Mouse (Mus musculus) cerebellum, postnatal 4 days (tissue): ENCODE results near the gene Ubox5.
"Not testable (repeated sequence)": the region's sequence is repeated elsewhere in the genome, so short reads cannot be mapped to it uniquely, and the experiment has no call there.

ENCODE experiments used
- DNase-seq, 2 experiments: peaks; one replicate each; pipeline ENCODE4 v3.0.0; 2022; ENCODE audit warnings: low spot score in 2 of 2, mixed read lengths in 1 of 2

Ubox5 gene

DNA sequence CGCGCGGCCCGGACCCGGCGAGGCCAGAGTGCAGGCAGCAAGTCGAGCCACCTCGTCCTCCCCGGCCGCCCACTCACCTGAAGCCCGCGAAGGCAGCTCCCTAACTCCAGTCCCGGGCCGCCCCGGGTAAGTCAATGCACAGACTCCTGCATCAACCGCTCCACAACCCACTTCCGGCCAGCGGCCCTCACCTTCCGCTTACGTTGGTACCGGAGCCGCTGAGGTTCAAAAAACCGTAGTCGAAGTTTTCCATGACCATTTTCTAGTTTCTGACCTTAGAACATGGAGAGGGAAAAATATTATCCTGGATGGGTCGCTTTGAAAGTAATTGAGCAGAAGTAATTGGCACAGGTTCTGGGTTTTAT is at the start of gene Ubox5, which contains the start of gene Fastkd5:
Gene Ubox5 (minus strand): TSS at position 200 of the 365 bp plus-strand sequence.
Gene Fastkd5 (minus strand): TSS at position 189 of the 365 bp plus-strand sequence.
- DNase-seq = peak; percentile 94 to 95

DNA sequence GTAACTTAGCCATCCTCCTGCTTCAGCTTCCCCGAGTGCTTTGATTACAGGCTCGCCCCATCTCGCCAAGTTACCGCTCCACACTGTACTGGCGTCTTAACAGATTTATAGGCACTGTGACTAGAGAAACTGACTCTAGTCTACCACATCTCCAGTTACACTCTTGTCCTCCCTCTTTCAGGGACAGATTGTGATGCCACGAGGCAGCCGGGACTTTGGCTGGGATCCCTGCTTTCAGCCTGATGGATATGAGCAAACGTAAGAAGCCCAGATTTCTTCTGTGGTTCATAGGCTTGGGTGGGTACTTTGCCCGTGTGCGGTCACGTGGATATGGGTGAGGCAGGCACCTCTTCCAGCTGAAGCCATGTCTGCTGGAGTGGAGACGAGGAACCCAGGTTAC is 49.3 kb upstream of the Ubox5 start:
- no peak for DNase-seq

DNA sequence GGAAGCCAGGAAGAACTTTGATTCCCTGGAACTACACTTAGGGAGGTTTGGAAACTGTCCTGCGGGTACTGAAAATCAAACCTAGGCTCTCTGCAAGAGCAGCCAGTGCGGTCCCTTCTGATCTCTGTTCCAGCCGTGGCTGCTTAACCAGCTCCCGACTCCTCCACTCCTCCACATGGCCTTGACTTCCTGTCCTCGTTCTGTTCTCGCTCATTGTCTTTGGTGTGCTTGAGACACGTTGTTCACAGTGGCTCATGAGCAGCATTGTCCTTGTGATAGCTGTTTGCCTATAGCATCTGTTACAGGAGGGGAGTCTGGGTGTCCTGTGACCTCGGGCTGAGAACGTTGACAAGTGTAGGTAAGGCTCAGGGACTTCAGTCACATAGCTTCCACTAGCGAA is 47.4 kb upstream of the Ubox5 start:
- DNase-seq = no peak

DNA sequence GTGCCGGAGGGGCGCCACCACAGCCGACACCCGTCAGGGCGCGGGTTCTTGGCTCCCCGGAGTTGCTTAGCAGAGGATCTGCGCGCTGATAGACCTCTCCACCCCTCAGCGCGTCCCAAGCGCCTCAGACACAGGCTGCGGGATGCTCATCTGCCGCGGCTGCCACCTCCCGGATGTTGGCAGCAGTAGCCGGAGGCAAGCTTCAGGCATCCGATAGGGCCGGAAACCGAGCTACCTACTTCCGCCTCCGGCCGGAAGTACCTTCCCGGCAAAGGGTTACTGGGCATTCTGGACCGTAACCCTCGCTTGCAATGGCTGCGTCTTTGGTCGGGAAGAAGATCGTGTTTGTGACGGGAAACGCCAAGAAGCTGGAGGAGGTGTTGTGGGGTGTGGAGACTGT is 37.7 kb upstream of the Ubox5 start, which contains the start of gene Itpa:
Gene Itpa (plus strand): TSS at position 52 of the 400 bp plus-strand sequence.
- DNase-seq = peak; percentile 77 to 84

DNA sequence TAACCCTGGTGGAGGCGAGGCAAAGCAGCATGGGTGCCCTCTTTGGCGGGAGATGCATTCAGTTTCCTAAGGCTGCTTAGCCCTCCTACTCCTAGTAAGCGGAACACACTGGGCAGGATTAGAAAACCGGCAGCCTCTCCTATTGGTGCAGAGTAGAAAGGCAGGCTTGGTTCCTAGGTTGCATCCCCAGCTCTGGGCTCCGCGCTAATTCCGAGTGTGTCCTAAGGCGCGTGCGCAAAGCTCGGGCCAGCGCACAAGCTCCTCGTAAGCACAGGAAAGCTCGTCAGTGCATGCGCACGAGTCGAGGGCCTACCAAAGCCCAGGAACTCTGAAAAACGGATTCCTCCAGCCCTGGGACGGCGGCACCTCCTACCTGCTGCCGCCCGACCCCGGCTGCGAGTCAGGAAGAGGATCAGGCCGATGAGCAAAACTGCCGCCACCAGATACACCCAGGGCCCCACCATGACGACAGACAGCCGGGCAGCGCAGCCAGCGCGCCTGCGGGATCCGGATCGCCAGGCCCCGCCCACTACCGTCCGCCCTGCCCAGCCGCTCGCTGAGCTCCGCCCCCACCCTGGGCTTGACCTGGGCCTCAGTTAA is 34.4 kb upstream of the Ubox5 start, which contains the start of gene Ddrgk1:
Gene Ddrgk1 (minus strand): TSS at position 558 of the 600 bp plus-strand sequence.
- peak; percentile 63 to 87 for DNase-seq

DNA sequence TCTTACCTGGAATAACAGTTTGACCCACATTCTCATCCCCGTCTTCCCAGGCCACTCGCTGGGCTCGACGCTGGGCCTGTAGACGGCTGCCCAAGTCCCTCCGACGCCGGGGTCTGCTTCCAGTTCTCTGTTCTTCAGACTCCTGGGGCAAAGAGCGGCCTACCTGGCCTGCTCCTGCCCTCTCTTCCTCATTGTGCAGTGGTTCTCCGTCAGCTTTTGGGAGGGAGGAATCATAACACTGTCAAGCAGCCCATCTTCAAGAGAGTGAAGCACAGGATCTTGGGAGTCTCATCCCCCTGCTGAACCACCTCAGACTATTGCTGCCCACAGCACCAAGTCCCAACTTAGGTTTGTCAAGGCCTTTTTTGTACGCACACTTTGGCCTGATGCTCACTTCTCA is 33.5 kb upstream of the Ubox5 start:
- no peak for DNase-seq

DNA sequence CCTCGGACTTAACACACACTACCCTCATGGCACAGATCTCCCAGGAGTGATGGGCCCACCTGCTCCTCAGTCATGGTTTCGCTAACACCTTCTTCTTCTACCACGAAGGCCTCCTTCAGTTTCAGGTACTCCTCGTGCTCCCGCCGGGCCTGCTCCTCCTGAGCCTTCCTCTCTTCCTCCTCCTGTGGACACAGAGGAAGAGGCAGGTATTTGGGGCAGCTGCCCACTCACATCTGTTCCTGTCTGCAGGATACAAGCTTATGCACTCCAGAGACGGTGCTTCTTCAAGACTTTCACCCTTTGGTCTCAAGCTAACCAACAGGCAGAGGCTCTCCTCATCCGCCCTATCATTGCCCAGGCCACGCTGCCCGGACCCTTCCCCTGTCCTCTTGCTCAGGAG is 28.7 kb upstream of the Ubox5 start:
- no peak for DNase-seq

DNA sequence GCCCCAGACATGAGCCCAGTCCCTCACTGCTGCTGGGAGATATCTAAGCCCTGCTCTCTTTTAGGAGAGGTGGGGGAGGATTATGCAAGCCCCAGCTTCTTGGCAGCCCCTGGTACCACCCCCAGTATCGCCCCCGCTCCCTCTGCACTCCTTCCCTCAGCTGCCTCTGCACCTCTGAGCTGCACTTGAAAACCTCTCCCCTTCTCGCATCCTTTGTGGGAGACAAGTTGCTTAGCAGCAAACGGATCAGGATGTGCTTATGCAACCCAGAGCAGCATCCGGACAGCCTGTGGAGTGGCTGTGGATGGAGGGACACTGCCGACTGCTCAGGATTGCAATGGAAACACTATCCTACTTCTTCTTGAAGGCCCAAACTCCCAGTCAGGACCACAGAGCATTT is 27.7 kb upstream of the Ubox5 start:
- DNase-seq = no peak

DNA sequence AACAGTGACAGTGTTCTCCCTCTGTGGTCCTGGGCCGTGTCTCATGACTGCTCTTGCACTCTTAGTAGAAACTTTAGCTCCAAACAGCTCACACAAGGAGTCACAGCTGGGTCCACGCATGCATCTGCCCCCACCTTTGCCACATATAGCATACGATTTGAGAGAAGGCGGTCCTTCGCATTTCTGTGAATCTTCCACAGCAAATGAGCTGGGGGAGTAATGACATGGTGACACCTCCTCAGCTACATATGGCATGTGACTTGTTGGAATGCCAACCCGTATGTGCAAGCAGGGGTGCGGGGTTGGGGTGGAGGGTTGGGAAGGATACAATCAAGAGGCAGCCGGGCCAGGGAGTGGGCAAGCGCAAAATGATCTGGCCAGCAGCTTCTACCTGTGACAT is 26.7 kb upstream of the Ubox5 start:
- DNase-seq = no peak

DNA sequence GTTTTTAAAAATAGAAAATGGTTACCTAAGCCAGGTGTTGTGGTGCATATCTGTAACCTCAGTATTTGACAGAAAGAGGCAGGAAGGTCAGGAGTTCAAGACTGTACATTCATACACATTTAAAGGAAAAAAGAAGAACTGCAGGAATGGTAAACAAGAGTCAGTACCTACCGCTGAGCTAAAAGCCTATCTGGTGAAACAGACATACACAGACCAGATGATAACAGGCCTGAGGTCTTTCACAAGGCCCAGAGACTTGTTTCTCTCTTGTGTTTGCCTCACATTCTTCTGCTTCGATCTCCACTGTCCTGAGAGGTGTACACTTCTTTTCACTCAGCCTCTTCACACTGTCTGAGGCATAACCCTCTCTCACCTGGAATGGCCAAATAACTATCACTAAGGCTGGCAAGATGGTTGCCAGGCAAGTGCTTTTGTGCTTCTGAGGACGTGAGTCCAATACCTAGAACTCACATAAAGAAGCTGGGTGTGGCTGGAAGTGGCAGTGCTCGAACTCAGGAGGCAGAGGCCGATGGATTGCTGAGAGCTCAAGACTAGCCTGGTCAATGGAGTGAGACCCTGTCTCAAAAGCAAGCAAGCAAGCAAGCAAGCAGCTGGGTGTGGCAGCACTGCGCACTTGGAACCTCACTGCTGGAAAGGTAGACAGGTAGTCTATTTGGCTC is 26.0 kb upstream of the Ubox5 start:
- no peak for DNase-seq

DNA sequence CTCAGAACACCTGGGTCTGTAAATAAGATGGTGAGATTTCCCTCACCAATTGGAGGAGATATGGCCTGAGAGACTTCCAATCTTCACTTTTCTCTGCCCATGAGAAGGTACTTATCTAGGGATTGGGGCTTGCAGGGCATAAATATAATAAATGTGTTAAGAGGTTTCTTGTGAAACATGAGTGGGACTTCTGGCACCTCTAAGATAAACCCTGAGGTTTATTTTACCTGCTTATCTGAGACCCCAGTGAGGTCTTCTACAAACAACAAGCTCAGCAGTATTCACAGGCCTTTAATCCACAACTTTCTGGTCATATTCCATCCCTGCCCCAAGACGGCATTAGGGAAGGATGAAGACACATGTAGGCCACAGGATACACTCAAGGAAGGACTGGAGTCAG is 23.9 kb upstream of the Ubox5 start:
- no peak for DNase-seq

DNA sequence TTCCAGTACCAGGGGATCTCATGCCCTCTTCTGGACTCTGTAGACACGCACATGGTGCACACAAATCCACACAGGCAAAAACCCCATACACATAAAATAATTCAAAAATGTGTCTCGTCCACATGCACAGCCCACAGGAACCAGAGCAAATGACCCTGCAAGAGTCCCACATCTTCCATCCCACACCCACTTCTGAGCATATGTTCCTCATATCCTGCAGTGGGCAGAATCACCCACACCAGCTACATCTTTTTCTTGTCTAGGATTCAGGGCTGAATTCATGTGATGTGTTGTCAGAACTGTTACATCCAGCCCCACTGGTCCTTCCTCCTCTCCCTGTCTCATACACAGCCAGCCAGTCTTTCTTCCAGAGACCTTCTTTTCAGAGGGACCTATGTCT is 23.5 kb upstream of the Ubox5 start:
- no peak for DNase-seq

DNA sequence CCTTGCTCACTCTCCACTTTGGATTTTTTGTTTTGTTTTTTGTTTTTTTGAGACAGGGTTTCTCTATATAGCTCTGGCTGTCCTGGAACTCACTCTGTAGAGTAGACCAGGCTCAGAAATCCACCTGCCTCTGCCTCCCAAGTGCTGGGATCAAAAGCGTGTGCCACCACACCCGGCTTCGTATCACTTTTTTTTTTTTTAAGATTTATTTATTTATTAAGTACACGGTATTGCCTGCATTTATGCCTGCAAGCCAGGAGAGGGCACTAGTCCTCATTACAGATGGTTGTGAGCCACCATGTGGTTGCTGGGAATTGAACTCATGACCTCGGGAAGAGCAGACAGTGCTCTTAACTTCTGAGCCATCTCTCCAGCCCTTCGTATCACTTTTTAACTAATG is 19.2 kb upstream of the Ubox5 start:
- DNase-seq = not testable (repeated sequence)

DNA sequence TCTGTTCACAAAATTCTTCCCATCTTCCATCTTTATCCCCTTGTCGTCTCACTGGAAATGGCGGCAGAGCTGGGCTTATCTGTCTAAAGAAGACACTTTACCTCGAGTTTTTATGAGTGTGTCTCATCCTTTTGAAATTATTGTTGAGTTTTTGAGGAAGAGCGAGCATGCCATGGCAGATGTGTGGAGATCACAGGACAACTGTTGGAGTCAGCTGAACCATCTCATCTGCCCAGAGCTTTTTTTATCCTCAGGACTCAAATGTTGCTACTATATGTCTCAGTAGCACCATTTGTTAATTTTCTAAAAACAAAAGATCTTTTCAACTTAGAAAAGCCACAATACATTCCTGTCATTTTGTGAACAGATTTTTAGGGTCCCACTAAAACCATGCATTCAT is 15.4 kb upstream of the Ubox5 start:
- DNase-seq = no peak

DNA sequence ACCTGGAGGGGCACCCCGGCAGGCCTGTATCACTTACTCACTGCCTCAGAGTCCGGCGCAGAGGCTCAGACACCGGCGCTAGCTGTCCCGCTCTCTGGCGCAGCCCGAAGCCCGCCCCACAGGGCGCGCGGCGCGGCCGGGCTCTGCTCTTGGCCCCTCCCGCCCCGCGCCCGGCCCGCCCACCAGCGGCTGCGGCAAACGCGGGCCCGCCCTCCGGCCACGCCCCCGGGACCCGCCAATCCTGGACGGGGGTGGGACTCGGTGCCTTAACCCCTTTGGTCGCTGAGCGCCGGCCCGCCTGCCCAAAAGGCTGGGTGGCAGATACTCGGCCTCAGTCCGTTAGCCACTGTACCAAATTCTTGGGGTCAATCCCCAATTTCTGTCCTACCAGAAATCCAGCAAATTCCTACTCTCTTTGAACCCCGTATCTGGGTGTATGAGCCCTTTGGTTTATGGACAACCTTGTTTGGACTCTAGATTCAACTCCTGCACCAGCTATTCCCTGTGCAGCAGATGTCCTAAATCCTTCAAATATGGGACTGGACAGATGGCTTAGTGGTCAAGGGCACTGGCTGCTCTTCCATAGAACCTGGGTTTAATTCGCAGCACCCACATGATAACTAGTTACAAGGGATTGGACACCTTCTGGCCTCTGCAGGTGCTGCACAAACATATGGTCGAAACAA is 13.0 kb upstream of the Ubox5 start, which contains the start of gene Lzts3:
Gene Lzts3 (minus strand): TSS at position 120 of the 686 bp plus-strand sequence.
- peak; percentile 91 to 94 for DNase-seq

DNA sequence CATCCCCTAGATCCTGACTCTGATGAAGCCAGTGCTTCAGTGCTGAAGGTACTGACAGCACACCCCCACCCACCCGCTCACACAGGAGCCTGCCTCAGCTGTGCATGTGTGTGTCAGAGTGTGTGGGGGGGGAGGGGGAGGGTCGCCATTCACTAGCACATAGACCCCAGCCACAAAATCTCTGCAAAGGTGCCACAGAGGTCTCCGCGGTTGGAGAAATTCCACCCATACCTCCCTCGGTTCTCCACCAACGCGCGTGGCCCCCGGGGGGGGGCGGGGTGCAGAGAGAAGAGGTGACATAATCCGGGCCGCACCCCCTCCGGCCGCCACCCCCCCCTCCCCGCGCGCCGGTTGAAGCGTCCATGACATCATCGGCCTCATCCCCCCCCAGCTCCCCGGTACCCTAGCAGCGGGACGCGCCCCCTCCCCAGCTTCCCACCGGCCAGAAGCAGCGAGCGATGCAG is 12.4 kb upstream of the Ubox5 start:
- peak in 1 of 2 experiments; percentile 32 for DNase-seq

DNA sequence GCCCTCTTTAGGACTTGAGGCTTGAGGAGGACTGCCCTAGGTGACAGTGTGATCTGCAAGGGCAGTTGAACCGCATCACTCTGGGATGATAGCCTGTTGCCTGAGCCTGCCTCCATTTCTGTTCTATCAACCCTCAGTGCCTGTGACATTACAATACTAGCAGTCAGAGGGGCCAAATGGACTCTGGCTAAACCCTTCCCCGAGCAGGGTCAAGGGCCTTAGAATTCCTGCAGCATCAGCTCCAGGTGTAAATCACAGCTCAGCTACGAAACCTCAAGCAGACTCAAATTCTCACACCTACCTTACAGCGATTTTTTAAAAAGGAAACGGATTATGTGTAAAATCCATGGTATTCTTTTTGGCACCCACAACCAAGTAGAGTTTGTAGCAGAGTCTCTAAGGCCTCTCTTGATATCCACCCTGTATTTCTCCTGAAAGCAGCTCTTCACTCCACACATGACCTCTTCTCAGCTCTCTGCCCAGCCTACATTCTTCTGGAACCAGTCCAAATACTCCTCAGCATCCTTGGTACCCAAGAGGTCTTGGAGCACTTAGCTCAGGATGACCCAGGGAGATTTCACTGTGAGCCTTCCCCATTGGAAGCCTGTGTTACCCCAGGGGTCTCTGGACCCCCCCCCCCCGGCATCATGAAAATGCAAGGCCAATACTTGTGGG is 11.7 kb upstream of the Ubox5 start:
- no peak for DNase-seq

DNA sequence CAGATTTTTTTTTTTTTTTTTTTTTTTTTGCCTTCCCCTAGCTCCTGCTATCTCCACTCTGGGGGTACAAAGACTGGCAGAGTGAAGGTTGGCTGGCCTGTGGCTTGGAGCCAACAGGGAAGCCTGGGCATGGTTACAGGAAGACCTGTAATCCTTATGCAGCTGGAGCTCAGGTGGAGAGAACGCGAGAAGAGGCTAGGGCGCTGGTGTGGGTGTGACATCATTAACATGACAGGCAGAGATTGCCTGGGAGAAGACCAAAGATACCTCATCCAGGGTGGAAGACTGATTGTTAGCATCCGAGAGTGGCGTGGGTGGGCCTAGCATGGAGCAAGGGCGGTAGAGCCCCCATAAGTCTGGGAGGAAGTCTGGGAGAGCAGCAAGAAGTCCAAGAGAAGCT is 9.4 kb upstream of the Ubox5 start:
- no peak for DNase-seq

DNA sequence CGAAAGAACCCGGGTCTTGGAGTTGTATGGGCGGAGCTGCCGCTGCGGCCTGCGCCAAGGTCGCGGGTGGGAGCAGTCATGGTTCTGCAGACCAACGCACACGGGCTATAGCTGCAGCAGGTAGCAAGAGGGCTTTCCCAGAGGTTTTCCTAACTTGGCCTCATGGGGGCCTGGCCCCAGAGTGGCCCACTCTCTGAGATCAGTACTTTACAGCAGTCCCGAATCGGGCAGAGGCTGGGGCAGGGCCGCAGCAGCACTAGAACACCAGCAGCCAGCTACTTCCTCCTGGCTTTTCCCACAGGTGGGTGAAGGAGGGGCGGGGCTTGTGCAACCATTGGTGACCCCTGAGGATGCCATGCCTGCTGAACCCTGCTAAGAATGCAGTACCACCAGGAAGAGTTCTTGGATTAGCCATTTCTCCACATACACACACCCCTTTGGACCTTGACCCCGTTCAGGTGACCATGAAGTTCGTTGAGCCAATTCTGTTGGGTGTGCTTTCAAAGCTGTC is 8.3 kb upstream of the Ubox5 start:
- DNase-seq = no peak

DNA sequence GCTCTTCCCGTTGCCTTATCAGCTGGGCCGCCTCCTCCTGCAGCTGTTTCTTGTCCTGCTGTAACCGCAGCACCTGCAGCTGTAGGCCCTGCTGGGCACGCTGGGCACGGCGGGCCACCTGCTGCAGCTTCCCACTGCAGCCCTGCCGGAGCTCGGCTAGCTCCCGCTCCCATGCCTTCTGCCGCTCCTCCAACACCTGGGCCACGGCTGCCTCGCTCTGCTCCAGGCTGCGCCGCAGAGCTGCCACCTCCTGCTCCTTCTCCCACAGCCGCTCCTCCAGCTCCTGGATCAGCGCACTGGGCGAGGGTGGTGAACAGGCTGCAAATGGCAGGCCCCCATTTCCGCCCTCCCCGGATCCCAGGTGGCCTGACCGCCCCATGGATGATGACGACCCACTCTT is 6.0 kb upstream of the Ubox5 start:
- DNase-seq = no peak

DNA sequence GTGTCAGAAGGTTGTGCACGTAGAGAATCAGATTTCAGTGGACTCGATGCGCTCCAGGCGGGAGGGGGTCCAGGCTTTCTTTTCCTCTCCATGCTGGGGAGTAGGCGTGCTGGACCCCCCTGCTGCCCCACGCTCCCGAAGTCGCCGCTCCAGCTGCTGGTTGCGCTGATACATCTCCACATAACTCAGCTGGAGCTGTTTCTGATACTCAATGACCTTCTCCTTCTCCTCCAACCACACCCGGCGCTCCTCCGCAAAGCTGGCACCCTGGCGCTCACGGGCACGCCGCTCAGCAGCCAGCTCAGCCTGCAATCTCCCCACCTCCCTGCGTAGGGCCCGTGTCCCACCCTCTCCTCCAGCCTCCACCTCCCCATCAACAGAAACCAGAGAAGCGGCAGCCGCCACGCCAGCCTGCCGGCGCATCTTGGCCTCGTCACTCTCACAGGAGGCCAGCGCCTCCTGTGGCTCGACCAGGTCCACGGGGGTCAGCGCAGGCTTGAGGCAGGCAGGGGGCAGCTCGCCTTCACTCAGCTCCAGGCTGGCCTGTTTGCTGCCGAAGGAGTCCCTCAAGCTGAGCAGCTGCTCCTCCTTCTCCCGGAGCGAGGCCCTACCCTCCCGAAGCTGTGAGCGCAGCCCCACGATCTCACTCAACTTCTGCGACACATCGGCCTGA is 5.0 kb upstream of the Ubox5 start:
- peak in 1 of 2 experiments; percentile 27 for DNase-seq
